Mouse (Mus musculus): ENCODE data around the gene BC051142. TPM values are rescaled to one million over a fixed set of nuclear protein-coding genes. Genes with fewer than 3 reads are reported as not detected.
"Not testable (repeated sequence)": the region's sequence is repeated elsewhere in the genome, so short reads cannot be mapped to it uniquely, and the experiment has no call there.

Gene BC051142
- polyA plus RNA-seq, 1 experiment from 2014 or later, result 0.61 TPM

DNA sequence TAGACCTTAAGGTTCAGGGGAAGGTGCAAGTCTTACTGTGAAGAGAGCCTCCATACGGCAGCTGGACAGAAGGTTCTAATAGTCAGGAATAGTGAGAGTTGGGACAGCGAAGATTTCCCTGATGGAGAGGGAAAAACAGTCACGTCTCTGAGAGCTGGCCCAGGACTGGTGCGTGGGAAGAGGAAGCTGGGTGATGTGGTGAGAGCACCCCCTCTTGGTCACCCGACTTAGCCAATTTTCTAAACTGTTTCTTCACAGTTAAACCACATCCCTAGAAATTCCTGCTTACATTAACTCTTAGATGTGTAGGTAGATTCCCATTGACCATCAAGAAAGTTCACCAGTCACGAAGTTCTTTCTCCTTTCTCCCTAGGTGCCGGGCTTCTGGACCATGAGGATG is 21.4 kb downstream of the BC051142 start:
- WGBS, result 68% methylated on average over 7 of the region's 7 CpGs
- H3K27me3 ChIP-seq, result no peaks in the 10 kb centered on the region

DNA sequence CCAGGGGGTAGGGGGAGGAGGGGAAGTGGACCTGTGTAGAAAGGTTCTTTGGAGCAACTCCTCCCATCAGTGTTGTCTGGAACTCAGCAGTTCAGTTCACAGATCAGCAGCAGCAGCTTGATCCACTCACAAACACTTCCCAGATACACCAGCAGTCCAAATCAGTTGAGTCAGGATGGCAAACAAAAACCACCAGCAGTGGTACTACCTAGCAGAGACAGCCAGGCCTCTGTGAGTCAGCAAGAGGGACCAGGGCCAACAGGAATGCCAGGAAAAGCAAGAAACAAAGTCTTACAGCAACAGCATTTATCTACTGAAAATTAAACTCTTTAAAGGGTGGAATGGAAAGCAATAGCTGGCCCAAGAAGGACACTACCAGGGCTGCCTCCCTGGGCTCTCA is 29.0 kb downstream of the BC051142 start:
- no peak overlapping the region for H3K9ac ChIP-seq
- ATAC-seq (ENCODE audit: insufficient number of reproducible peaks, low FRiP score, low TSS enrichment, low read depth), result no peak

More for the DNA sequence above, 21.4 kb downstream of the BC051142 start:
- no peak overlapping the region for H3K27ac ChIP-seq
- no peak overlapping the region for H3K4me3 ChIP-seq
- no peak overlapping the region for H3K4me2 ChIP-seq
- H3K9me3 ChIP-seq, result no peaks in the 10 kb centered on the region
- no peaks in the 10 kb centered on the region for H3K36me3 ChIP-seq
- no peak overlapping the region for H3K9ac ChIP-seq
- no peaks in the 10 kb centered on the region for H3K4me1 ChIP-seq
- no peak for ATAC-seq (ENCODE audit: insufficient number of reproducible peaks, low FRiP score, low TSS enrichment, low read depth)

GRCm38 (mm10) chr17:34437120-34437519 is 38.5 kb downstream of the BC051142 start:
- ATAC-seq (ENCODE audit: insufficient number of reproducible peaks, low FRiP score, low TSS enrichment, low read depth), result no peak
- Histone ChIP-seq H3K9ac (no peak overlapping the region), H3K4me2 (no peak overlapping the region), H3K9me3 (no peaks in the 10 kb centered on the region), H3K4me3 (no peak overlapping the region), H3K27me3 (no peaks in the 10 kb centered on the region), H3K4me1 (no peaks in the 10 kb centered on the region), H3K36me3 (no peaks in the 10 kb centered on the region), H3K27ac (no peak overlapping the region)
- 58% methylated on average over 4 of the region's 4 CpGs for WGBS

More for the DNA sequence above, 29.0 kb downstream of the BC051142 start:
- Histone ChIP-seq H3K27ac (no peak overlapping the region), H3K27me3 (no peaks in the 10 kb centered on the region), H3K9me3 (no peaks in the 10 kb centered on the region), H3K4me2 (no peak overlapping the region), H3K4me1 (no peaks in the 10 kb centered on the region), H3K4me3 (no peak overlapping the region), H3K36me3 (no peaks in the 10 kb centered on the region)

GRCm38 (mm10) chr17:34437606-34438005 is 39.0 kb downstream of the BC051142 start:
- no peak for ATAC-seq (ENCODE audit: insufficient number of reproducible peaks, low FRiP score, low TSS enrichment, low read depth)
- Histone ChIP-seq H3K9me3 (no peaks in the 10 kb centered on the region), H3K9ac (no peak overlapping the region), H3K4me2 (no peak overlapping the region), H3K27ac (no peak overlapping the region), H3K36me3 (no peaks in the 10 kb centered on the region), H3K4me3 (no peak overlapping the region), H3K27me3 (no peaks in the 10 kb centered on the region), H3K4me1 (no peaks in the 10 kb centered on the region)
- 63% methylated on average over 7 of the region's 7 CpGs for WGBS

GRCm38 (mm10) chr17:34438588-34438987 is 40.0 kb downstream of the BC051142 start:
- H3K4me3 ChIP-seq, result no peak overlapping the region
- WGBS, result 42% methylated on average over 1 of the region's 1 CpGs

DNA sequence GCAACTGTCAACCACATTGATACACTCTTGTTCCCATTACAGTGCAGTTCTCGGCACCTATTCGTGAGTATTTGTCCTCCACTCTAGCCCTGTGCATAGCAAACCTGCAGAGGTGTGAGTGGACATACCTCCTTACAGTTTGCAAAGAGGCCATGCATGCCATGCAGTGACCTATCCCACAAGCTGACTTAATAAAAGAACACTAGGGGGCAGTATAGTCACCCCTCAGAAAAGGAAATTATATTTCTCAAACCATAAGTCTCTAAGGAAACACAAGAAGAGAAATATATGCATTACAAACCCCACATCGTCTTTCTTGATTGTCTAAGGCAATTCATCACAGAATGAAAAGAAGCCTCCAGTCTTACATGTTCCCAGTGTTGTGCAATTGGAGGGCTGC is 41.2 kb downstream of the BC051142 start:
- no peak overlapping the region for H3K4me3 ChIP-seq
- no peak for ATAC-seq (ENCODE audit: insufficient number of reproducible peaks, low FRiP score, low TSS enrichment, low read depth)
- H3K9ac ChIP-seq, result no peak overlapping the region
- no peaks in the 10 kb centered on the region for H3K9me3 ChIP-seq
- H3K4me1 ChIP-seq, result no peaks in the 10 kb centered on the region
- H3K36me3 ChIP-seq, result no peaks in the 10 kb centered on the region
- no peak overlapping the region for H3K27ac ChIP-seq
- H3K27me3 ChIP-seq, result no peaks in the 10 kb centered on the region
- H3K4me2 ChIP-seq, result no peak overlapping the region
- 46% methylated on average over 3 of the region's 3 CpGs for WGBS

More at GRCm38 (mm10) chr17:34438588-34438987, 40.0 kb downstream of the BC051142 start:
- Histone ChIP-seq H3K27me3 (no peaks in the 10 kb centered on the region), H3K36me3 (no peaks in the 10 kb centered on the region), H3K9me3 (no peaks in the 10 kb centered on the region), H3K27ac (no peak overlapping the region), H3K9ac (no peak overlapping the region), H3K4me1 (no peaks in the 10 kb centered on the region), H3K4me2 (no peak overlapping the region)
- no peak for ATAC-seq (ENCODE audit: insufficient number of reproducible peaks, low FRiP score, low TSS enrichment, low read depth)

GRCm38 (mm10) chr17:34441990-34442389 is 43.4 kb downstream of the BC051142 start:
- Histone ChIP-seq H3K27me3 (no peaks in the 10 kb centered on the region), H3K9me3 (no peaks in the 10 kb centered on the region), H3K4me2 (no peak overlapping the region), H3K4me3 (no peak overlapping the region), H3K4me1 (no peaks in the 10 kb centered on the region), H3K27ac (no peak overlapping the region), H3K9ac (no peak overlapping the region), H3K36me3 (no peaks in the 10 kb centered on the region)
- 91% methylated on average over 7 of the region's 7 CpGs for WGBS
- no peak for ATAC-seq (ENCODE audit: insufficient number of reproducible peaks, low FRiP score, low TSS enrichment, low read depth)

DNA sequence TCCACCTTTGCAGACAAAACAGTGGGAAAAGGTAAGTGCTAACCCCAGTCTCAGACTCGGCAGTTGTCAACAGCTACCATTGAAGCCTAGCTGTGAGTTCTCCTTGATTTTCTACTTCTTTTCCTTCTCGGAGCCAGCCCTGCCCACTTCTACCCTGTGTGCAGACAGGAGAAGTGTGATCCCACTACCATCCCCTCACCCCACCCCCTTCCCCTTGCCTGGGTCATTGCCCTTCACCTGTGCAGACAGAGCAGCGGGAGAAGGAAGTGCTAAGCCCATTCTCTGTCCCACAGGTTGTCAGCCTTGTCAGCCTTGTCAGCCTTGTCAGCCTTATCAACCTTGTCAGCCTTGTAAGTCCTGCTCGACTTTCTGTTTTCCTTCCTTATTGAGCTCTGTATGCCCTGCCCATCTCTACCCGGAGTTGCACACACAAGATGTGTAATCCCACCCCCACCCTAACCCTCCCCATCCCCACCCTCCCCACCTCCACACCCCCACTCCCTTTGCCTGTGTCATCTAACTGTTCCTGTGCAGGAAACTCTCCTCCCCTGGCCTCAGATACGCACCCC is 49.9 kb downstream of the BC051142 start:
- Histone ChIP-seq H3K9me3 (no peaks in the 10 kb centered on the region), H3K4me3 (no peak overlapping the region), H3K36me3 (no peaks in the 10 kb centered on the region), H3K9ac (no peak overlapping the region), H3K4me2 (no peak overlapping the region), H3K27ac (no peak overlapping the region), H3K27me3 (no peaks in the 10 kb centered on the region), H3K4me1 (no peaks in the 10 kb centered on the region)
- no peak for ATAC-seq (ENCODE audit: insufficient number of reproducible peaks, low FRiP score, low TSS enrichment, low read depth)
- 38% methylated on average over 6 of the region's 6 CpGs for WGBS

DNA sequence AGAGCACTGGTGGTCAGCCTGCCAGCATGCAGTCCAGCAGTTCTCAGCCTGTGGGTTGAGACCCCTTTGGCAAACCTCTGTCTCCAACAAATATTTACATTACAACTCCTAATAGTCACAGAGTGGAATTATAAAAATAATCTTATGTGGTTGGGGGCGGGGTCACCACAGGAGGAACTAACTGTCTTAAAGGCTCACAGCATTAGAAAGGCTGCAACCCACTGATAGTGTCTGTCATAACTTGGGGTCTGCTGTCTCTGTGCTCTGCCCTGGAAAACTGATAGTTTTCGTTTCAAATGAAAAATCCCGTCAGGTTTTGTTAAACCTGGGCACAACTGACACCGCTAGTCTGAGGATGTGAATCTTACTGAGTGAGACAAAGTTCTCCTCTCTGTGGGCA is 59.0 kb downstream of the BC051142 start:
- Histone ChIP-seq H3K4me3 (no peak overlapping the region), H3K27me3 (no peaks in the 10 kb centered on the region), H3K4me2 (no peak overlapping the region), H3K9ac (no peak overlapping the region), H3K36me3 (no peaks in the 10 kb centered on the region), H3K4me1 (no peaks in the 10 kb centered on the region), H3K27ac (no peak overlapping the region), H3K9me3 (no peaks in the 10 kb centered on the region)
- whole genome bisulfite sequencing, result 66% methylated on average over 4 of the region's 4 CpGs
- ATAC-seq (ENCODE audit: insufficient number of reproducible peaks, low FRiP score, low TSS enrichment, low read depth), result no peak

GRCm38 (mm10) chr17:34459255-34459654 is 60.6 kb downstream of the BC051142 start:
- no peak overlapping the region for H3K27ac ChIP-seq
- no peaks in the 10 kb centered on the region for H3K36me3 ChIP-seq
- H3K9me3 ChIP-seq, result no peaks in the 10 kb centered on the region
- WGBS, result 81% methylated on average over 3 of the region's 3 CpGs
- H3K27me3 ChIP-seq, result no peaks in the 10 kb centered on the region
- H3K4me3 ChIP-seq, result no peak overlapping the region
- no peak overlapping the region for H3K9ac ChIP-seq
- H3K4me1 ChIP-seq, result no peaks in the 10 kb centered on the region
- ATAC-seq (ENCODE audit: insufficient number of reproducible peaks, low FRiP score, low TSS enrichment, low read depth), result no peak
- H3K4me2 ChIP-seq, result no peak overlapping the region

GRCm38 (mm10) chr17:34465906-34466305 is 67.3 kb downstream of the BC051142 start:
- H3K9me3 ChIP-seq; ATAC-seq (ENCODE audit: insufficient number of reproducible peaks, low FRiP score, low TSS enrichment, low read depth); H3K27ac ChIP-seq; H3K27me3 ChIP-seq; H3K4me3 ChIP-seq; H3K4me1 ChIP-seq; H3K9ac ChIP-seq; H3K4me2 ChIP-seq; H3K36me3 ChIP-seq: not testable (repeated sequence)

DNA sequence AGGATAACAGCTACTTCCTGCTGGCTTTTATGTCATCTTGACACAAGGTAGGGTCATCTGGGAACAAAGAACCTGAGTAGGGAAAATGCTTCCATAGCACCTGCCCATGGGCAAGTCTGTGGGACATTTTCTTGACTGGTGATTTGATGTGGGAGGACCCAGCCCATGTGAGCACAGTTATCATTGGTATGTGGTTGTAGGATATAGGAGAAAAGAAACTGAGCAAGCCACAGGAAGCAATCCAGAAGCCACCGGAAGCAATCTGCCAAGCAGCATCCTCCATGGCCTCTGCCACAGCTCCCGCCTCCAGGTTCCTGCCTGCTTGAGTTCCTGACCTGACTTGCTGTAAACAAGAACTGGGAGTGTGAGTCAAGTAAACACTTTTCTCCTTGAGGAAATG is 71.9 kb downstream of the BC051142 start:
- no peaks in the 10 kb centered on the region for H3K9me3 ChIP-seq
- ATAC-seq (ENCODE audit: insufficient number of reproducible peaks, low FRiP score, low TSS enrichment, low read depth), result no peak
- H3K9ac ChIP-seq, result no peak overlapping the region
- H3K27ac ChIP-seq, result no peak overlapping the region
- no peak overlapping the region for H3K4me3 ChIP-seq
- H3K4me2 ChIP-seq, result no peak overlapping the region
- no peaks in the 10 kb centered on the region for H3K4me1 ChIP-seq
- H3K27me3 ChIP-seq, result no peaks in the 10 kb centered on the region; the same call in 1 of the 2 replicates
- 89% methylated on average over 2 of the region's 2 CpGs for WGBS
- no peaks in the 10 kb centered on the region for H3K36me3 ChIP-seq

- no peaks in the 10 kb centered on the region for H3K4me1 ChIP-seq
- H3K36me3 ChIP-seq, result no peaks in the 10 kb centered on the region
- no peak for ATAC-seq (ENCODE audit: insufficient number of reproducible peaks, low FRiP score, low TSS enrichment, low read depth)
- 82% methylated on average over 3 of the region's 3 CpGs for WGBS
- no peak overlapping the region for H3K4me3 ChIP-seq
- no peaks in the 10 kb centered on the region; the same call in 1 of the 2 replicates for H3K27me3 ChIP-seq
- H3K27ac ChIP-seq, result no peak overlapping the region
- H3K9me3 ChIP-seq, result no peaks in the 10 kb centered on the region
- no peak overlapping the region for H3K9ac ChIP-seq
- no peak overlapping the region for H3K4me2 ChIP-seq
Observed at GRCm38 (mm10) chr17:34475060-34475459, 76.4 kb downstream of the BC051142 start.
